Mouse (Mus musculus): ENCODE results near the gene Lig1. TPM values are rescaled to one million over a fixed set of nuclear protein-coding genes. Genes with fewer than 3 reads are reported as not detected.
A peak's percentile ranks its signal among the peaks of the same experiment; 100 is the strongest.

Lig1 gene
- polyA plus RNA-seq, 1 experiment from 2014 or later: 134 TPM

GRCm38 (mm10) chr7:13311401-13311800, 34.3 kb downstream of the Lig1 start:
- Histone ChIP-seq H3K27ac (no peak overlapping the region), H3K9ac (no peak overlapping the region), H3K4me3 (no peak overlapping the region), H3K27me3 (no peaks in the 10 kb centered on the region), H3K36me3 (peaks cover 69% of the 10 kb centered on the region), H3K9me3 (no peaks in the 10 kb centered on the region), H3K4me1 (peaks cover 15% of the 10 kb centered on the region), H3K4me2 (no peak overlapping the region)
- WGBS: 95% methylated on average over 4 of the region's 4 CpGs
- no peak for ATAC-seq (ENCODE audit: insufficient number of reproducible peaks, insufficient read depth, low FRiP score, low TSS enrichment, low read depth)

- 64% methylated on average over 5 of the region's 5 CpGs for WGBS
- Histone ChIP-seq H3K9me3 (no peaks in the 10 kb centered on the region), H3K4me1 (peaks cover 15% of the 10 kb centered on the region), H3K36me3 (peaks cover 42% of the 10 kb centered on the region), H3K27me3 (no peaks in the 10 kb centered on the region), H3K9ac (no peak overlapping the region), H3K4me2 (no peak overlapping the region), H3K4me3 (no peak overlapping the region), H3K27ac (peak overlapping the region; percentile 58)
- peak; percentile 53; the same call in 1 of the 2 replicates for ATAC-seq (ENCODE audit: insufficient number of reproducible peaks, insufficient read depth, low FRiP score, low TSS enrichment, low read depth)
Observed at GRCm38 (mm10) chr7:13314095-13314597, 37.1 kb downstream of the Lig1 start.

- Histone ChIP-seq H3K4me2 (no peak overlapping the region), H3K27me3 (no peaks in the 10 kb centered on the region), H3K9ac (no peak overlapping the region), H3K4me1 (no peaks in the 10 kb centered on the region), H3K36me3 (no peaks in the 10 kb centered on the region), H3K4me3 (no peak overlapping the region), H3K27ac (no peak overlapping the region), H3K9me3 (no peaks in the 10 kb centered on the region)
- WGBS: 82% methylated on average over 3 of the region's 3 CpGs
- ATAC-seq (ENCODE audit: insufficient number of reproducible peaks, insufficient read depth, low FRiP score, low TSS enrichment, low read depth): no peak
Observed at GRCm38 (mm10) chr7:13321424-13321823, 44.3 kb downstream of the Lig1 start.

GRCm38 (mm10) chr7:13324316-13324715, 47.2 kb downstream of the Lig1 start, which contains the start of gene Pla2g4c:
Gene Pla2g4c (plus strand): TSS chr7:13324655.
- Histone ChIP-seq H3K9ac (no peak within 1 kb of the TSS), H3K27ac (no peak within 1 kb of the TSS), H3K4me2 (no peak within 1 kb of the TSS), H3K4me1 (no peaks in the 10 kb centered on the region), H3K27me3 (no peaks in the 10 kb centered on the region), H3K9me3 (no peaks in the 10 kb centered on the region), H3K36me3 (no peaks in the 10 kb centered on the region), H3K4me3 (no peak within 1 kb of the TSS)
- ATAC-seq (ENCODE audit: insufficient number of reproducible peaks, insufficient read depth, low FRiP score, low TSS enrichment, low read depth): no peak
- WGBS: 87% methylated on average over 2 of the region's 2 CpGs

GRCm38 (mm10) chr7:13330575-13330974, 53.5 kb downstream of the Lig1 start:
- no peaks in the 10 kb centered on the region for H3K4me1 ChIP-seq
- H3K4me3 ChIP-seq: no peak overlapping the region
- no peak overlapping the region for H3K27ac ChIP-seq
- H3K36me3 ChIP-seq: peaks cover under 1% of the 10 kb centered on the region; the same call in 1 of the 2 replicates
- WGBS: 97% methylated on average over 2 of the region's 2 CpGs
- H3K9ac ChIP-seq: no peak overlapping the region
- no peaks in the 10 kb centered on the region for H3K9me3 ChIP-seq
- no peak for ATAC-seq (ENCODE audit: insufficient number of reproducible peaks, insufficient read depth, low FRiP score, low TSS enrichment, low read depth)
- H3K4me2 ChIP-seq: no peak overlapping the region
- no peaks in the 10 kb centered on the region for H3K27me3 ChIP-seq

- no peak overlapping the region for H3K4me2 ChIP-seq
- peaks cover 28% of the 10 kb centered on the region for H3K36me3 ChIP-seq
- no peak overlapping the region for H3K4me3 ChIP-seq
- peaks cover 12% of the 10 kb centered on the region for H3K9me3 ChIP-seq
- no peaks in the 10 kb centered on the region for H3K4me1 ChIP-seq
- no peak overlapping the region for H3K9ac ChIP-seq
- no peaks in the 10 kb centered on the region for H3K27me3 ChIP-seq
- ATAC-seq (ENCODE audit: insufficient number of reproducible peaks, insufficient read depth, low FRiP score, low TSS enrichment, low read depth): no peak
- no peak overlapping the region for H3K27ac ChIP-seq
Observed at GRCm38 (mm10) chr7:13355943-13356342, 78.9 kb downstream of the Lig1 start.

Other genes starting within 250 kb of the Lig1 start
- gene Chmp2a, start 242.5 kb upstream of the Lig1 start, polyA plus RNA-seq (2015; fragmentation: Nextera tagmentation; extraction: Ambion mirVana): 129 and 137 TPM in 2 replicates
- 74.0 and 97.2 TPM in 2 replicates for gene Ube2m, start 239.0 kb upstream of the Lig1 start, polyA plus RNA-seq (2015; fragmentation: Nextera tagmentation; extraction: Ambion mirVana)
- 4.1 and 4.4 TPM in 2 replicates for gene Mzf1, start 222.5 kb upstream of the Lig1 start, polyA plus RNA-seq (2015; fragmentation: Nextera tagmentation; extraction: Ambion mirVana)
- gene Vmn1r85, start 182.1 kb upstream of the Lig1 start, polyA plus RNA-seq (2015; fragmentation: Nextera tagmentation; extraction: Ambion mirVana): not detected in 2 replicates
- not detected in 2 replicates for gene Vmn1r86, start 157.4 kb upstream of the Lig1 start, polyA plus RNA-seq (2015; fragmentation: Nextera tagmentation; extraction: Ambion mirVana)
- gene Vmn1r87, start 137.1 kb upstream of the Lig1 start, polyA plus RNA-seq (2015; fragmentation: Nextera tagmentation; extraction: Ambion mirVana): not detected in 2 replicates
- not detected in 2 replicates for gene Vmn1r88, start 117.7 kb upstream of the Lig1 start, polyA plus RNA-seq (2015; fragmentation: Nextera tagmentation; extraction: Ambion mirVana)
- not detected in 2 replicates for gene Vmn1r89, start 64.3 kb upstream of the Lig1 start, polyA plus RNA-seq (2015; fragmentation: Nextera tagmentation; extraction: Ambion mirVana)
- gene Zswim9, start 1.4 kb downstream of the Lig1 start, polyA plus RNA-seq (2015; fragmentation: Nextera tagmentation; extraction: Ambion mirVana): 12.6 and 12.9 TPM in 2 replicates
- 1.1 and 1.8 TPM in 2 replicates for gene Pla2g4c, start 47.4 kb downstream of the Lig1 start, polyA plus RNA-seq (2015; fragmentation: Nextera tagmentation; extraction: Ambion mirVana)
- gene Cabp5, start 120.8 kb downstream of the Lig1 start, polyA plus RNA-seq (2015; fragmentation: Nextera tagmentation; extraction: Ambion mirVana): not detected in 2 replicates
- not detected in 2 replicates for gene Bsph1, start 173.6 kb downstream of the Lig1 start, polyA plus RNA-seq (2015; fragmentation: Nextera tagmentation; extraction: Ambion mirVana)